Mouse (Mus musculus): Measurements from ENCODE around the gene Rbak. TPM values are rescaled to one million over a fixed set of nuclear protein-coding genes. Genes with fewer than 3 reads are reported as not detected.

Rbak gene
- 2.6 and 4.5 TPM in 2 replicates for polyA plus RNA-seq (2012; rRNA removed; ENCODE audit: low replicate concordance)

DNA sequence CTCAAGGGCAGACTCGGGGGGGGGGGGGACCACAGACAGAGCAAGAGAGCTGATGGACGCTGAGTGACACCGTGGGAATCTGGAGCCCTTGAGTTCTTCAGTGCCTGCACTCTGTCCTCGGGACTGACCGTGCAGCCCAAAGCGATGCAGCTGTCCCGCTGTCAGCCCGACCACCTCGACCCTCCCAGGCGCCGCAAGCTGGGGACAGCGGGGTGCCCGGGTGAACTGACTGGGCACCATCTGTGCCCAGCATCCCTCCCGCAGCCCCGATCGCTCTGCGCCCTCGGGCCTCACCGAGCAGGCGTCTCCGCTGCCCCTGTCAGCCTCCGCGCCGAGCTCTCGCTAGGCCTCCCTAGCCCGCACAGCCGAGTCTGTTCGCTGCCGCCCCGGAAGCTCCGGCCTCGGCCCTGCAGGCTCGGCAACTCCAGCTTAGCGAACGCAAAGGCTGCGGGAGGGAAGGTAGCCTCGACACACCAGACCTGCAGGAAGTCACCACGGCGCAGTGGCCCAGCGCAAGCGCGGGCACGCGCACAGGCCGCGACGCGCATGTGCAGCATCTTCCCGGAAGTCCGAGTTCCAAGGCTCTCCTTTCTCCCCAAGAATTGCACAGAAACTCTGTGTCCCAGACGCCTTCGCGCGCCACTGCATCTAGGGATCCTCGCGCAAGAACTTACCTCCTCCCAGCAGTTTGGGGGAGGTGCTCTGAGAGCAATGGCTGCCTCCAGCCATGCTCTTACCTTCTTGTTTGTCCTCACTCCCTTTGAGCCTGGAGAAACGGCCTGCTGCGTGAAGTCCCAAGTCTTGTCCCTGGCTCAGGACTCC, at the start of gene Rbak, which contains the start of gene Spdye4b:
Gene Rbak (minus strand): TSS at position 521 of the 822 bp plus-strand sequence.
Gene Spdye4b (plus strand): TSS at position 763 of the 822 bp plus-strand sequence.

DNA sequence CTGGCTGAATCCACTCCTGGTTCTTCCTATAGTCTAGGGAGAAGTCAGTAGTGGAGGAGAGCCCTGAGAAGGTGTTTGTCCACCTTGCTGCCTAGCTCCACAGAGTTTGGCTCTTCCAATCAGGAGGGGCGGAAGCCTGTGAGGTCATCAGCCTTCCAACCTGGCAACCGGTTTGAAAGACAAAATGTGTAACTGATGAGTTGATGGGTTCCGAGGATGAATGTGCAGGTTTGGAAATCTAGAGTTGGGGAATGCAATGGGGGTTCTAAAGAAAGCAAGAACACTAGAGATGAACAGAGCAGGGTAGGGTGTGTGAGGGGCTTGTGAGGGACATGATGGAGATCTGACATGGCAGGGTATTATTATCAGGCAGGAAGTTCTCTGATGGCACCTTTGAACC, 46.2 kb upstream of the Rbak start, which contains the start of gene Spdye4a:
Gene Spdye4a (minus strand): TSS at position 101 of the 400 bp plus-strand sequence.

GRCm38 (mm10) chr5:143147481-143147880, 33.1 kb downstream of the Rbak start, which contains the start of gene Olfr718-ps1:
Olfr718-ps1 (minus strand) TSS chr5:143147581.

Other genes with a start within 250 kb of the Rbak start
- 128 and 360 TPM in 2 replicates for gene Fscn1, start 220.4 kb downstream of the Rbak start, polyA plus RNA-seq (2012; rRNA removed; ENCODE audit: low replicate concordance)
- 27.8 and 30.0 TPM in 2 replicates for gene Rnf216, start 67.8 kb downstream of the Rbak start, polyA plus RNA-seq (2012; rRNA removed; ENCODE audit: low replicate concordance)
- not detected in 2 replicates for gene Olfr718-ps1, start 33.2 kb downstream of the Rbak start, polyA plus RNA-seq (2012; rRNA removed; ENCODE audit: low replicate concordance)
- gene Spdye4b, start 242 bp upstream of the Rbak start, polyA plus RNA-seq (2012; rRNA removed; ENCODE audit: low replicate concordance): not detected in 2 replicates
- gene Spdye4a, start 46.1 kb upstream of the Rbak start, polyA plus RNA-seq (2012; rRNA removed; ENCODE audit: low replicate concordance): not detected in 2 replicates
- 11.6 and 13.9 TPM in 2 replicates for gene Zfp12, start 54.4 kb upstream of the Rbak start, polyA plus RNA-seq (2012; rRNA removed; ENCODE audit: low replicate concordance)
- gene Zfp316, start 89.2 kb upstream of the Rbak start, polyA plus RNA-seq (2012; rRNA removed; ENCODE audit: low replicate concordance): 5.4 and 18.9 TPM in 2 replicates
- 2.3 and 3.1 TPM in 2 replicates for gene Zfp853, start 112.8 kb upstream of the Rbak start, polyA plus RNA-seq (2012; rRNA removed; ENCODE audit: low replicate concordance)
- gene E130309D02Rik, start 134.6 kb upstream of the Rbak start, polyA plus RNA-seq (2012; rRNA removed; ENCODE audit: low replicate concordance): 17.0 and 36.2 TPM in 2 replicates
- gene Zdhhc4, start 148.5 kb upstream of the Rbak start, polyA plus RNA-seq (2012; rRNA removed; ENCODE audit: low replicate concordance): 83.0 and 117 TPM in 2 replicates
- gene Grid2ip, start 176.6 kb upstream of the Rbak start, polyA plus RNA-seq (2012; rRNA removed; ENCODE audit: low replicate concordance): 0.04 and 0.27 TPM in 2 replicates
- 126 and 128 TPM in 2 replicates for gene Kdelr2, start 223.1 kb upstream of the Rbak start, polyA plus RNA-seq (2012; rRNA removed; ENCODE audit: low replicate concordance)